Mouse (Mus musculus) heart, adult 2 months (tissue): ENCODE results near the gene Olfr594.
"Not testable (repeated sequence)": the region's sequence is repeated elsewhere in the genome, so short reads cannot be mapped to it uniquely, and the experiment has no call there.

Source experiments
- CTCF ChIP-seq: fragments of 200-600 bp; IDR thresholded peaks from 2 replicates; pipeline ENCODE4 v1.8.1; 2022; ENCODE audit warnings: antibody characterized with exemption, mild to moderate bottlenecking, moderate library complexity
- EP300 ChIP-seq: fragments of 200-500 bp; IDR thresholded peaks from 2 replicates; pipeline ENCODE4 v1.6.1; 2011; ENCODE audit warnings: low read depth, low read length, control low read depth; ENCODE audit not compliant: insufficient read depth

DNA sequence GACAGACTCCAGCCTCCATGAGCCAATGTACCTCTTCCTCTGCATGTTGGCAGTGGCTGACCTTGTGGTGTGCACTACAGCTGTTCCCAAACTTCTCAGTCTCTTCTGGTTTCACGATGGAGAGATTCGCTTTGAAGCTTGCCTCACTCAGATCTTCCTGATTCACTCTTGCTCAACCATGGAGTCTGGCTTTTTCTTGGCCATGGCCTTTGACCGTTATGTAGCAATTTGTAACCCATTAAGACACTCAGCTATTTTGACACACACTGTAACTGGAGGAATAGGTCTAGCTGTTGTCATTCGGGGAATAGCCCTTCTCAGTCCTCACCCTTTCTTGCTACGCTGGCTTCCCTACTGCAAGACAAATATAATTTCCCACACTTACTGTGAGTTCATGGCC is 4.7 kb upstream of the Olfr594 start:
- TF ChIP-seq CTCF, EP300: not testable (repeated sequence)
